Mouse (Mus musculus) megakaryocyte, embryonic 14.5 days (primary cell): Measurements from ENCODE around the gene Spata13.

Source experiments
- FLI1 ChIP-seq: IDR thresholded peaks from 2 replicates; pipeline ENCODE4 v1.6.1; 2012; ENCODE audit warnings: low read length, inconsistent platforms, mixed read lengths
- GATA1 ChIP-seq: IDR thresholded peaks from 3 replicates; pipeline ENCODE4 v1.6.1; 2012; ENCODE audit warnings: mixed read lengths, low read length, inconsistent platforms, borderline replicate concordance

DNA sequence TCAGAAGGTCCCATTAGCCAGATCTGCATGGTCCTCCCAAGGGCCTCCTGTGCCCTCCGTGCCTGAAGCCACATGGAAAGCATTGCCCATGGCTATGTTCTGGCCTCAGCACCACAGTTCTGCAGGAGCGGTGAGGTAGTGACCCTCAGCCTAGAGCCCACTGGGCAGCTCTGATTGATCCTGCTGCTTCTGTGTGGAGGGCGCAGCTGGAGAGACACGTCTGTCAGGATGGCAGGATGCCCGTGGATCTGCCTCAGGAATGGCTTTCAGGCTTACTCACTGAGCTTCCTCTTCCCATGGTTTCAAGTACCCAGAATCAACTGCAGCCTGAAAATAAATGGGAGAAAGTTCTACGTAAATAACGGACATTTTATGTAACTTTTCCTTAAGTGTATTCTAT, 14.1 kb downstream of the Spata13 start:
- TF ChIP-seq GATA1: no peak
- no peak for TF ChIP-seq FLI1
